Mouse (Mus musculus): Measurements from ENCODE around the gene Adk. TPM values are rescaled to one million over a fixed set of nuclear protein-coding genes. Genes with fewer than 3 reads are reported as not detected.

Adk gene
- total and polyA plus RNA-seq, 3 experiments = 104 to 253 (median 212) TPM

GRCm38 (mm10) chr14:21335691-21336314 lies 283.4 kb downstream of the Adk start:
- peaks cover 4% of the 10 kb centered on the region for H3K4me1 ChIP-seq (ENCODE audit: control insufficient read depth, insufficient read depth, low read length)
- 52% methylated on average over 11 of the region's 11 CpGs for WGBS
- no peak for TF ChIP-seq EP300 (IDR thresholded peaks at IDR 0.05; ENCODE audit: insufficient read depth, low read depth, low read length)
- 0 out of 2 replicates have a peak, but pooled peaks have one; percentile 4 for TF ChIP-seq CTCF (IDR thresholded peaks at IDR 0.05)
- TF ChIP-seq POLR2A (IDR thresholded peaks at IDR 0.05; ENCODE audit: insufficient read depth, low read depth, low read length) = no peak
- DNase-seq = no peak
- no peaks in the 10 kb centered on the region for H3K36me3 ChIP-seq (ENCODE audit: control insufficient read depth, insufficient read depth, low read length)
- no peaks in the 10 kb centered on the region for H3K27me3 ChIP-seq (ENCODE audit: control insufficient read depth, insufficient read depth, low read length)
- H3K9ac ChIP-seq (ENCODE audit: low read depth, low read length) = no peak overlapping the region
- intact Hi-C loops (cut with DNase I) = no loop called here
- no peaks in the 10 kb centered on the region for H3K79me2 ChIP-seq (replicated peaks; ENCODE audit: control insufficient read depth, insufficient read depth, low read length)
- no peak overlapping the region for H3K4me3 ChIP-seq
- no peak overlapping the region for H3K27ac ChIP-seq

GRCm38 (mm10) chr14:21337948-21338347 lies 285.6 kb downstream of the Adk start:
- DNase-seq = no peak
- intact Hi-C loops (cut with DNase I) = no loop called here
- no peak overlapping the region for H3K9ac ChIP-seq (ENCODE audit: low read depth, low read length)
- no peaks in the 10 kb centered on the region for H3K79me2 ChIP-seq (replicated peaks; ENCODE audit: control insufficient read depth, insufficient read depth, low read length)
- H3K4me3 ChIP-seq = no peak overlapping the region
- H3K27me3 ChIP-seq (ENCODE audit: control insufficient read depth, insufficient read depth, low read length) = no peaks in the 10 kb centered on the region
- H3K36me3 ChIP-seq (ENCODE audit: control insufficient read depth, insufficient read depth, low read length) = no peaks in the 10 kb centered on the region
- 89% methylated on average over 4 of the region's 4 CpGs for WGBS
- no peak overlapping the region for H3K27ac ChIP-seq
- peaks cover 4% of the 10 kb centered on the region for H3K4me1 ChIP-seq (ENCODE audit: control insufficient read depth, insufficient read depth, low read length)
- TF ChIP-seq CTCF (IDR thresholded peaks at IDR 0.05) (no peak), EP300 (IDR thresholded peaks at IDR 0.05; ENCODE audit: insufficient read depth, low read depth, low read length) (no peak), POLR2A (IDR thresholded peaks at IDR 0.05; ENCODE audit: insufficient read depth, low read depth, low read length) (no peak)

GRCm38 (mm10) chr14:21341195-21341594 lies 288.8 kb downstream of the Adk start:
- Histone ChIP-seq H3K27me3 (ENCODE audit: control insufficient read depth, insufficient read depth, low read length) (no peaks in the 10 kb centered on the region), H3K36me3 (ENCODE audit: control insufficient read depth, insufficient read depth, low read length) (no peaks in the 10 kb centered on the region), H3K4me3 (no peak overlapping the region), H3K9ac (ENCODE audit: low read depth, low read length) (no peak overlapping the region), H3K4me1 (ENCODE audit: control insufficient read depth, insufficient read depth, low read length) (no peaks in the 10 kb centered on the region), H3K27ac (no peak overlapping the region), H3K79me2 (replicated peaks; ENCODE audit: control insufficient read depth, insufficient read depth, low read length) (no peaks in the 10 kb centered on the region)
- no peak for DNase-seq
- TF ChIP-seq EP300 (IDR thresholded peaks at IDR 0.05; ENCODE audit: insufficient read depth, low read depth, low read length) (no peak), CTCF (IDR thresholded peaks at IDR 0.05) (no peak), POLR2A (IDR thresholded peaks at IDR 0.05; ENCODE audit: insufficient read depth, low read depth, low read length) (no peak)
- 87% methylated on average over 1 of the region's 1 CpGs for WGBS
- intact Hi-C loops (cut with DNase I) = no loop called here

- WGBS = 67% methylated on average over 3 of the region's 3 CpGs
- TF ChIP-seq POLR2A (IDR thresholded peaks at IDR 0.05; ENCODE audit: insufficient read depth, low read depth, low read length) (no peak), CTCF (IDR thresholded peaks at IDR 0.05) (no peak), EP300 (IDR thresholded peaks at IDR 0.05; ENCODE audit: insufficient read depth, low read depth, low read length) (no peak)
- Histone ChIP-seq H3K27ac (no peak overlapping the region), H3K9ac (ENCODE audit: low read depth, low read length) (no peak overlapping the region), H3K27me3 (ENCODE audit: control insufficient read depth, insufficient read depth, low read length) (no peaks in the 10 kb centered on the region), H3K79me2 (replicated peaks; ENCODE audit: control insufficient read depth, insufficient read depth, low read length) (no peaks in the 10 kb centered on the region), H3K4me1 (ENCODE audit: control insufficient read depth, insufficient read depth, low read length) (no peaks in the 10 kb centered on the region), H3K36me3 (ENCODE audit: control insufficient read depth, insufficient read depth, low read length) (no peaks in the 10 kb centered on the region), H3K4me3 (no peak overlapping the region)
- DNase-seq = no peak
- intact Hi-C loops (cut with DNase I) = no loop called here
Observed at GRCm38 (mm10) chr14:21342984-21343383, 290.6 kb downstream of the Adk start.

- H3K4me3 ChIP-seq = no peak overlapping the region
- H3K9ac ChIP-seq (ENCODE audit: low read depth, low read length) = no peak overlapping the region
- intact Hi-C loops (cut with DNase I) = no loop called here
- no peak for DNase-seq
- no peak overlapping the region for H3K27ac ChIP-seq
- H3K4me1 ChIP-seq (ENCODE audit: control insufficient read depth, insufficient read depth, low read length) = no peaks in the 10 kb centered on the region; the same call in 1 of the 2 replicates
- H3K79me2 ChIP-seq (replicated peaks; ENCODE audit: control insufficient read depth, insufficient read depth, low read length) = no peaks in the 10 kb centered on the region
- H3K36me3 ChIP-seq (ENCODE audit: control insufficient read depth, insufficient read depth, low read length) = no peaks in the 10 kb centered on the region
- TF ChIP-seq EP300 (IDR thresholded peaks at IDR 0.05; ENCODE audit: insufficient read depth, low read depth, low read length) (no peak), CTCF (IDR thresholded peaks at IDR 0.05) (no peak), POLR2A (IDR thresholded peaks at IDR 0.05; ENCODE audit: insufficient read depth, low read depth, low read length) (no peak)
- H3K27me3 ChIP-seq (ENCODE audit: control insufficient read depth, insufficient read depth, low read length) = no peaks in the 10 kb centered on the region
- 95% methylated on average over 6 of the region's 6 CpGs for WGBS
Observed at GRCm38 (mm10) chr14:21344896-21345295, 292.5 kb downstream of the Adk start.

GRCm38 (mm10) chr14:21348611-21349260 lies 296.4 kb downstream of the Adk start:
- TF ChIP-seq CTCF (IDR thresholded peaks at IDR 0.05) (no peak), EP300 (IDR thresholded peaks at IDR 0.05; ENCODE audit: insufficient read depth, low read depth, low read length) (no peak)
- no peaks in the 10 kb centered on the region for H3K27me3 ChIP-seq (ENCODE audit: control insufficient read depth, insufficient read depth, low read length)
- 53% methylated on average over 6 of the region's 6 CpGs for WGBS
- no peaks in the 10 kb centered on the region; the same call in 1 of the 2 replicates for H3K4me1 ChIP-seq (ENCODE audit: control insufficient read depth, insufficient read depth, low read length)
- H3K79me2 ChIP-seq (replicated peaks; ENCODE audit: control insufficient read depth, insufficient read depth, low read length) = no peaks in the 10 kb centered on the region
- intact Hi-C loops (cut with DNase I) = no loop called here
- H3K36me3 ChIP-seq (ENCODE audit: control insufficient read depth, insufficient read depth, low read length) = no peaks in the 10 kb centered on the region
- no peak overlapping the region for H3K9ac ChIP-seq (ENCODE audit: low read depth, low read length)
- H3K27ac ChIP-seq = no peak overlapping the region
- no peak overlapping the region for H3K4me3 ChIP-seq
- no peak for DNase-seq

Measured in heart, adult 2 months (tissue).